Mouse (Mus musculus) neural tube, embryonic 13.5 days (tissue): ENCODE measurements around the gene 4930564D02Rik. TPM values are rescaled to one million over a fixed set of nuclear protein-coding genes. Genes with fewer than 3 reads are reported as not detected.

ENCODE experiments used
- polyA plus RNA-seq: library from polyadenylated mRNA; unstranded; fragments of >200 nt; fragmentation: Nextera tagmentation; extraction: Ambion mirVana; gene quantifications from 2 replicates; pipeline ENCODE4 v1.2.1, GENCODE M21; 2015

Gene 4930564D02Rik
- polyA plus RNA-seq, 1 experiment from 2014 or later, result not detected

Other genes with a start within 250 kb of the 4930564D02Rik start
- 13.4 and 13.8 TPM in 2 replicates for gene Mov10, start 248.3 kb upstream of the 4930564D02Rik start, polyA plus RNA-seq
- gene St7l, start 202.8 kb upstream of the 4930564D02Rik start, polyA plus RNA-seq, result 40.4 and 47.0 TPM in 2 replicates
- gene Capza1, start 202.3 kb upstream of the 4930564D02Rik start, polyA plus RNA-seq, result 181 and 198 TPM in 2 replicates
- 0.47 and 0.80 TPM in 2 replicates for gene Wnt2b, start 104.9 kb upstream of the 4930564D02Rik start, polyA plus RNA-seq
- 52.8 and 59.4 TPM in 2 replicates for gene Cttnbp2nl, start 13.7 kb upstream of the 4930564D02Rik start, polyA plus RNA-seq